Comparison of ENCODE assay signal across 19 mouse cellular contexts in genomic region chr13:102578811-102579210, GRCm38 (mm10).
DNase-seq lines count a peak whose midpoint lies in the region; ATAC-seq lines count a peak whose summit lies in the region.
"Had no signal": no experiment of that assay in that cellular context is flagged by ENCODE, and none has a peak within 500 bp of the region (broad histone marks: within the 10 kb centered on the region; RNA-seq: fewer than 3 reads in every experiment).

No protein-coding gene starts in this region.

- H3K4me3 ChIP-seq in heart, embryonic 15.5 days = no peak overlapping the region
- no peak overlapping the region for H3K4me3 ChIP-seq in midbrain, embryonic 14.5 days (replicated peaks; ENCODE audit: low read depth, low read length)
- H3K4me3 ChIP-seq in midbrain, embryonic 11.5 days (ENCODE audit: low read depth, low read length) = no peak overlapping the region
- no peak overlapping the region for H3K4me3 ChIP-seq in hindbrain, embryonic 16.5 days (ENCODE audit: low read length)
- H3K4me3 ChIP-seq: embryonic facial prominence, embryonic 15.5 days; forebrain, embryonic 12.5 days; left cerebral cortex, adult 2 months; liver, embryonic 13.5 days; megakaryocyte, embryonic 14.5 days had no signal

- no peaks in the 10 kb centered on the region for H3K9me3 ChIP-seq in heart, embryonic 15.5 days (replicated peaks)
- no peaks in the 10 kb centered on the region for H3K9me3 ChIP-seq in midbrain, embryonic 14.5 days (ENCODE audit: control insufficient read depth, low read length)
- no peaks in the 10 kb centered on the region for H3K9me3 ChIP-seq in midbrain, embryonic 11.5 days (ENCODE audit: control insufficient read depth, low read length)
- H3K9me3 ChIP-seq in hindbrain, embryonic 16.5 days (ENCODE audit: control insufficient read depth, low read length) = no peaks in the 10 kb centered on the region
- H3K9me3 ChIP-seq: embryonic facial prominence, embryonic 15.5 days; forebrain, embryonic 12.5 days; liver, embryonic 13.5 days; megakaryocyte, embryonic 14.5 days had no signal

- 0 out of 2 replicates have a peak, but pooled peaks have one; percentile 14 for ATAC-seq in heart, embryonic 15.5 days (replicated peaks; ENCODE audit: insufficient number of reproducible peaks, insufficient read depth, low FRiP score, low read depth)
- peak; percentile 37; the same call in 1 of the 2 replicates for ATAC-seq in midbrain, embryonic 14.5 days (ENCODE audit: low FRiP score, low TSS enrichment)
- no peak for ATAC-seq in midbrain, embryonic 11.5 days (ENCODE audit: low FRiP score)
- ATAC-seq in hindbrain, embryonic 16.5 days = no peak
- ATAC-seq: inflammation-experienced regulatory T-cells, adult 6 months had no signal

- 81% methylated on average over 2 of the region's 2 CpGs for WGBS in heart, embryonic 15.5 days
- WGBS in midbrain, embryonic 14.5 days = 83% methylated on average over 2 of the region's 2 CpGs
- 90% methylated on average over 2 of the region's 2 CpGs for WGBS in midbrain, embryonic 11.5 days
- 77% methylated on average over 2 of the region's 2 CpGs for WGBS in hindbrain, embryonic 16.5 days

- H3K4me2 ChIP-seq in heart, embryonic 15.5 days = no peak overlapping the region
- no peak overlapping the region for H3K4me2 ChIP-seq in midbrain, embryonic 14.5 days (ENCODE audit: low read length)
- no peak overlapping the region for H3K4me2 ChIP-seq in midbrain, embryonic 11.5 days
- no peak overlapping the region for H3K4me2 ChIP-seq in hindbrain, embryonic 16.5 days (ENCODE audit: low read length)
- H3K4me2 ChIP-seq: embryonic facial prominence, embryonic 15.5 days; forebrain, embryonic 12.5 days; liver, embryonic 13.5 days had no signal

- DNase-seq in heart, adult 9 months (ENCODE audit: low spot score in 2 of 2) = no peak
- DNase-seq in midbrain, embryonic 14.5 days = no peak
- no peak for DNase-seq in midbrain, embryonic 11.5 days (ENCODE audit: low spot score, missing footprints)
- peak; percentile 100 for DNase-seq in gonadal fat pad, adult 2 months (ENCODE audit: low read depth)
- no peak for DNase-seq in gastrocnemius, postnatal 14 days
- DNase-seq: cerebellum, adult 9-11 months; embryo, embryonic 11 days; gastrocnemius, postnatal 36 days; liver, embryonic 13.5 days; lung, postnatal 10 days; right cerebral cortex, adult 18-20 months; thymus, adult 18-20 months had no signal

- no peaks in the 10 kb centered on the region for H3K27me3 ChIP-seq in heart, embryonic 15.5 days
- no peaks in the 10 kb centered on the region for H3K27me3 ChIP-seq in midbrain, embryonic 14.5 days (ENCODE audit: control insufficient read depth, insufficient read depth, low read length)
- no peaks in the 10 kb centered on the region for H3K27me3 ChIP-seq in midbrain, embryonic 11.5 days (ENCODE audit: control insufficient read depth, insufficient read depth, low read length)
- no peaks in the 10 kb centered on the region for H3K27me3 ChIP-seq in hindbrain, embryonic 16.5 days (replicated peaks; ENCODE audit: control insufficient read depth, insufficient read depth, low read length)
- H3K27me3 ChIP-seq: embryonic facial prominence, embryonic 15.5 days; forebrain, embryonic 12.5 days; liver, embryonic 13.5 days had no signal

- H3K36me3 ChIP-seq in heart, embryonic 15.5 days = no peaks in the 10 kb centered on the region
- no peaks in the 10 kb centered on the region for H3K36me3 ChIP-seq in midbrain, embryonic 14.5 days (ENCODE audit: control insufficient read depth, insufficient read depth, low read length)
- no peaks in the 10 kb centered on the region for H3K36me3 ChIP-seq in midbrain, embryonic 11.5 days (ENCODE audit: control insufficient read depth, insufficient read depth, low read length)
- no peaks in the 10 kb centered on the region for H3K36me3 ChIP-seq in hindbrain, embryonic 16.5 days (ENCODE audit: control insufficient read depth, insufficient read depth, low read length)
- H3K36me3 ChIP-seq: embryonic facial prominence, embryonic 15.5 days; forebrain, embryonic 12.5 days; liver, embryonic 13.5 days had no signal

- H3K9ac ChIP-seq in heart, embryonic 15.5 days = no peak overlapping the region
- no peak overlapping the region for H3K9ac ChIP-seq in midbrain, embryonic 14.5 days (replicated peaks; ENCODE audit: low read length)
- no peak overlapping the region for H3K9ac ChIP-seq in midbrain, embryonic 11.5 days (ENCODE audit: low read length)
- no peak overlapping the region for H3K9ac ChIP-seq in hindbrain, embryonic 16.5 days (ENCODE audit: low read depth, low read length)
- H3K9ac ChIP-seq: embryonic facial prominence, embryonic 15.5 days; forebrain, embryonic 12.5 days; liver, embryonic 13.5 days had no signal

- H3K27ac ChIP-seq in heart, embryonic 15.5 days = no peak overlapping the region
- no peak overlapping the region for H3K27ac ChIP-seq in midbrain, embryonic 14.5 days (replicated peaks; ENCODE audit: low read depth, low read length)
- no peak overlapping the region for H3K27ac ChIP-seq in midbrain, embryonic 11.5 days (ENCODE audit: low read depth, low read length)
- H3K27ac ChIP-seq in hindbrain, embryonic 16.5 days (ENCODE audit: low read depth, low read length) = no peak overlapping the region
- H3K27ac ChIP-seq: embryonic facial prominence, embryonic 15.5 days; forebrain, embryonic 12.5 days; left cerebral cortex, adult 2 months; liver, embryonic 13.5 days had no signal

- intact Hi-C loops in gastrocnemius, postnatal 14 days (cut with DNase I; ENCODE audit: low total_unique reads) = no loop called here

- H3K4me1 ChIP-seq in heart, embryonic 15.5 days (replicated peaks) = peaks cover 2% of the 10 kb centered on the region; the same call in 1 of the 2 replicates
- no peaks in the 10 kb centered on the region for H3K4me1 ChIP-seq in midbrain, embryonic 14.5 days (ENCODE audit: control insufficient read depth, insufficient read depth, low read length)
- H3K4me1 ChIP-seq in midbrain, embryonic 11.5 days (ENCODE audit: control insufficient read depth, insufficient read depth, low read length) = no peaks in the 10 kb centered on the region
- no peaks in the 10 kb centered on the region for H3K4me1 ChIP-seq in hindbrain, embryonic 16.5 days (ENCODE audit: control insufficient read depth, insufficient read depth, low read depth, low read length)
- H3K4me1 ChIP-seq: forebrain, embryonic 12.5 days; liver, embryonic 13.5 days had no signal

Comparison
In these comparisons a context has a peak if more than half of its experiments do, and no peak if none do; other contexts are left out.
1. ATAC-seq: peak in heart, embryonic 15.5 days (single experiment) and midbrain, embryonic 14.5 days (single experiment); none in midbrain, embryonic 11.5 days (single experiment) and hindbrain, embryonic 16.5 days (single experiment).